Mouse (Mus musculus) brain, embryonic 18.5 days (tissue): ENCODE measurements around the gene Bco2.

Experiments
- DNase-seq: peaks from one replicate; pipeline ENCODE4 v3.0.0-alpha.2; 2012; ENCODE audit warnings: low read depth, low spot score

The Bco2 gene

GRCm38 (mm10) chr9:50561145-50561917, 6.3 kb upstream of the Bco2 start, which contains the start of gene Tex12:
Gene Tex12 (minus strand): TSS chr9:50561325.
- DNase-seq = no peak

- peak; percentile 63 for DNase-seq
Measured at GRCm38 (mm10) chr9:50554241-50555093, 514 bp downstream of the Bco2 start, which contains the start of gene Il18. Gene Il18 (plus strand): TSS chr9:50554827.

DNA sequence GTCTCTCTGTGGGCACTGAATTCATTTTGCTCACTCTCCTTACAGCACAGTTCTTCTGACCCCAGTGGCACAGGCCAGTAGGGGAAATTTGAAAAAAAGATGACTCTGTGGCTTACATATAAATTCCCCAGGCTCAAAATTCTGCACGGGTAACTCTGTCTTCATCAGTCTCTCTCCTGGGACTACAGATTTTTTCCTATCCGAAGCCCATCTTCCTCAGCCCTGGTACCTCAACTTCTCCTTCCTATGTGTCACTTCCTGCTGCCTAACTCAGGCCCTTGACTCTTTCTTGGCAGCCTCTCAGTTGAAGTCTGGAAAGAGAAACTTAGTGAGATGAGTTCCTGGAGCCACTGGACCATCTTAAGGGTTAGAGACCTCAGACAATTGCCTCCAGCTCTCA, 1.4 kb downstream of the Bco2 start:
- DNase-seq = no peak

- DNase-seq = no peak
Measured at GRCm38 (mm10) chr9:50552206-50552605, 2.8 kb downstream of the Bco2 start.

DNA sequence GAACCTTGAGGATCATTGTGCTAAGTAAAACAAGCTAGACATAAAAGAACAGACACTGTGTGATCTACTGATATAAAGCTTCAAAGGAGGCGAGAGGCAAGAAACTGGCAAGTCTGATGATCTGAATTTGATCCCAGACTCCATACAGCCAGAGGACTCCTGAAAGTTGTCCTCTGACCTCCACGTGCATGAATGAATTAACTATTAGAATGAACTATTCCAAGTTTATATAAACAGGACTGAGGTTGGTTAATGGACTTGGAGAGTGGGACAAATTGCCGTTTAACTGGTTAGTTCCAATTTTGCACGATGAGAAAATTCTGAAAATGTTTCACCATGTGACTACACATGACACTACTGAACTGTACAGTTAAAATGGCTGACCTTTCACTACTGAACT, 6.0 kb downstream of the Bco2 start:
- DNase-seq = no peak

DNA sequence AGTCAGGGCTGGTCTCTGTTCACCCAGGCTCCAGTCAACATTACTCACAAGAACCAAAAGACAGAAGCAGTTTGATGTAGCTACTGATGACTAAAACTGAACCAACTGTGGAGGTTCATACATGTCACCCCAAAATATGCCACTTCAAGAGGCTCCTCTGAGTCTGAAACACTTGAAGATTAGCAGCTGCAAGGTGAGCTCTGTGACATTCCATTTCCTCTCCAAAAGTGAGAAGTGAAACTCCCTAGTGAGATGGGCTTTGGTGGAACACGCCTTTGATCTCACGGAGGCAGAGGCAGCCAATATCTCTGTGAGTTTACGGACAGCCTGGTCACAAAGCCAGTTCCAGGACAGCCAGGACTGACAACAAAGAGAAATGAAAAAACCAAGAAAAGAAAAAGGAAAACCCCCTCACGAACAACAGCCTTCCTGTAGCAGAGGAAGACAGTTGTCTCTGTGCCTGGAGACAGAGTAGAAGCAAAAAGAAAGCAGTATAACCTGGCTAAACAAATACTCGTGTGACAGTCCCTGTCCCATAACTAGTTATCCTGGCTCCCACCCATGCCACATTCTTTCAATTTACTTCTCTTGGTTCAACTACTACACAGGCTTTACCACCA, 7.0 kb downstream of the Bco2 start:
- no peak for DNase-seq

GRCm38 (mm10) chr9:50542401-50542800, 12.6 kb downstream of the Bco2 start:
- no peak for DNase-seq

GRCm38 (mm10) chr9:50540170-50540569, 14.8 kb downstream of the Bco2 start:
- DNase-seq = no peak

DNA sequence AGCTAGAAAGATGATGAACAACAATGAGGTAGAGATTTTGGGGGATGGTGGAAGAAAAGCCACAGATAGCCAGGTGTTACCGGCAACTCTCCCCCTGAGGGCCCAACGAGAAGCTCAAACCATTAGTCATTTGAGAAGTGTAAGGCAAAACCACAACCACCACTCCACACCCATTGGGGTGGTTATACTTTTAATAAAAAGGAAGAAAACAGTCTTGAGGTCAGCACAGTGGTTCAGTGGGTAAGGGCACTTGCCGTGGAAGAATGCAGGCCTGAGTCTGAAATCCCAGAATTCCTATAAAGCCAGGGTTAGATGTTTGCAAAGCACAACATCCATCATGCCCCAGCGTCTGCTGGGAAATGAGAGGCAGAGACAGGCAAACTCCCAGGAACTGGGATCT, 17.7 kb downstream of the Bco2 start:
- no peak for DNase-seq

DNA sequence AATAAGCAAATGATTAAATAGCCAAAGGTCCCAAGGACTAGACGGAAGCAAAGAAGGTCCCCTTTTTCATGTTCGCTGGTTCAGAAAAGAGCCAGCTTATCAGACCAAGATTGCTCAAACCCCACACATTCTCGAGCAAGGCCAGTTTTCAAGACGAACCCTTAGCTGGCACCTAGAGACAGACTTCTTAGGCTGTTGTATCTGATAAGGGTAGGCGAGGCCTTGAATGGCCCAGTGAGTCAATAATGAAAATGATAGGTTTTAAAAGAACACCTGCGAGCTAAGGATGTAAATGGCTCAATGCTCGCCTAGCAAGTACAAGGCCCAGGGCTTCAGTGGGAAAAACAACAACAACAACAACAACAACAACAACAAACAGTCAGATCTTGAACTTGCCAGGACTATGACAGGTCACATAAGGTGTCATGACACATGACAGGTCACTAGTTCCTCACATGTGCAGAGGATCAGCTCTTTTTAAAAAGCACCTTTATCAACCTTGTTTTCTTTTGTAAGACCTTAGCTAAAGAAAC, 18.3 kb downstream of the Bco2 start:
- no peak for DNase-seq

DNA sequence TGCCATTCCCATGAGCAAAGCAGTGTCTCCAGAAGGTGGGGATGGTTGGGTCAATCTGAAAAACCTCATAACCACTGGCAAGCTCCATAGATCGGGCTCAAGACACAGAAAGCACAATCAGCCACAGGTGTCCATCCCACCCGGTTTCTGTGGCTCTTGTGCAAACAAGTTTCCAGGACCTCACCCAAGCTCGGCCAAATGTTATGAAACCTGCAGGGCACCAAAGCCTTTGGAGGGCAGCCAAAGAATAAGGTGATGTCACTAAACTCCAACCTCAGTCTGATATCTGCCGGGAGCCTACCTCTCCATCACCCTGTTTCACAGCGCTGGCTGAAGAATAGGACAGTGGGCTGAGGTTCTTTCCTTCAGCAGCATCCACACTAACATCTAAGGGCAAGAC, 19.1 kb downstream of the Bco2 start:
- DNase-seq = no peak

DNA sequence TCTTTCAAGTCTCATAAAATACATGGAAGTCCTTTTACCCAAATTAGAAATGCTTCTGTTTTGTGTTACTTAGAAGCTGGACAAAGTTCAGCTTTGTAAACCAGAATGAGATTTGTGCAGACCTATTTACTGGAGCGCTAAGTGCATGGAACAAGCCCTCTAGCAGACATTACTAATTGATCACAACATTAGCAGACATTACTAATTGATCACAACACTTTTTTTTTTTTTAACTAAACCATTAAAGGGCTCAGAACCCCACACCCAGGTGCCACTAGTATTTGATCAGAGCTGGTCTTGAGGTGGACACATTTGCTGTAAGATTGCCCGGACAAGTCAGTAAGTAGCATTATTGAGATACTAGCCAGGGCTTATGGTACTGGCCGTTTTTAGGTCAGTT, 21.2 kb downstream of the Bco2 start:
- no peak for DNase-seq

- no peak for DNase-seq
Measured at GRCm38 (mm10) chr9:50533328-50533727, 21.7 kb downstream of the Bco2 start.

- DNase-seq = peak; percentile 34
Measured at GRCm38 (mm10) chr9:50530890-50531289, 24.1 kb downstream of the Bco2 start.

- DNase-seq = peak; percentile 95
Measured at GRCm38 (mm10) chr9:50528293-50528892, 26.6 kb downstream of the Bco2 start, which contains the start of gene Pts. Gene Pts (minus strand): TSS chr9:50528724.

DNA sequence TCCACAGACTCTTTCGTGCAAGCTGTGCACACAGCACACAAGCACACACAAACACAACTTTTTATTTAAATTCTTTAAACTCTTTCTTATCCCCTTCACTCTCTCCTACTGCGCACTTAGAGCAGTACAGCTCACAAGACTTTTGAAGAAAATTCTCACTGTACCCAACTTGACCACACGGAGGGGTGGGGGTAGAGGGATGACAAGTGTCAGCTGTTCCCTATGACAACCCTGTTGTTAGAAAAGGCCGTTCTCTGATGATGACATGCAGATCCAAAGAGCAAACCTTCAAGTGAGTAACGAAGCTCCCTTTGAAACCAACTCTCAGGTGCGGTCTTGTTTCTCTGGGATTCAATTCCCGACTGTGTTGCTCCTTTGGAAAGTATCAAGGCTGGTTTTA, 27.1 kb downstream of the Bco2 start:
- no peak for DNase-seq

DNA sequence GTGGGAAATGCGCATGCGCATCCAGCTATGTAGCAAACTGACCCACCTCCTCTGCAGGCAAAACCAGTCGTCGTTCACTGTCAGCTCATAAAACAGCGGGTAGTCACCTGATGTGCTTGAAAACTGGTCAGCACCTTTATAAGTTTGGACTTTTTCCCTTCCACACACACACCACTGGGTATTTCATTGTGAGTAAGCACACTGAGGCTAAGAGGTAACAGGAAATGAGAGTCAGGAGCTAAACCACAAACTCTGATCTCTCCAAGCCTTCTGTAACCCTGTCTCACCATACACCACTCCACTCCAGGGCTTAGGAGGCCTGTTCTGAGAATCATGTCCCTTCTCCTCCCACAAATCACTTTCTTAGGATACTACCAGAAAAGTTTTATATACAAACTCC, 29.4 kb downstream of the Bco2 start:
- no peak for DNase-seq

DNA sequence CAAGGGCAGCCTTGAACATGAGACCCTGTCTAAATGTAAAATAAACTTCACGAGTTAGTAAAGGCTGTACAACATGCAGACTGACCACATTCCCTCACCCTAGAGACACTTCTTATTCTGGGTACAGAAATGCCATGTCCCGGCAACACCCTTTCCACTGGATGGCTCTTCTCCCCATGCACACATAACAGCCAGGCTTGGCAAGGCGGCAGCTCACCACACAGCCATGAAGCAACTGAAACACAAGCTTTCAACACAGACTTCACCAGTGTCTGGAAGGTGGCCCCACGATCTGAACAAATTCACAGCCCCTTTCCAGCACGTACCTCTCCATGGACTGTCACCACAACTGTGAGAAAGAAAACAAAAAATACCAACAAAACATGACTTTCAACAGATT, 30.0 kb downstream of the Bco2 start:
- no peak for DNase-seq

DNA sequence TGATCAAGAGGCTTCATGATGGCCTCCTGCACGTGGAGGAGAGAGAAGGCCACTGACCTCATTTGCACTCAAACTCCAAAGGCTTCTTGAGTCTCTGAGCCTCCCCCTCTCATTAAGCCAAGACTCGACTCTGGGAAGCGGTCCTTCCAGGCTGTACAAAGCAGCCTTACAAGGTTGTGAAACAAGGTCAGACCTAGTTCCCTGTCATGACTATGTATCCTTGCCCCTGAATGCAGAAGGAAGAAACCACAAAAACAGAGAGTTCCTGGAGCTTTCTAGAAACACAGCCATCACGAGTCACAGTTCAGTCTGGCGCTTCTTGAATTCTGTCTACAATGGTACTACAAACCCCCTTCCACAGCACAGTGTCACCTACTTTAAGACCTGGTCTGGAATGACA, 32.4 kb downstream of the Bco2 start:
- DNase-seq = no peak

- no peak for DNase-seq
Measured at GRCm38 (mm10) chr9:50521562-50521961, 33.4 kb downstream of the Bco2 start.

DNA sequence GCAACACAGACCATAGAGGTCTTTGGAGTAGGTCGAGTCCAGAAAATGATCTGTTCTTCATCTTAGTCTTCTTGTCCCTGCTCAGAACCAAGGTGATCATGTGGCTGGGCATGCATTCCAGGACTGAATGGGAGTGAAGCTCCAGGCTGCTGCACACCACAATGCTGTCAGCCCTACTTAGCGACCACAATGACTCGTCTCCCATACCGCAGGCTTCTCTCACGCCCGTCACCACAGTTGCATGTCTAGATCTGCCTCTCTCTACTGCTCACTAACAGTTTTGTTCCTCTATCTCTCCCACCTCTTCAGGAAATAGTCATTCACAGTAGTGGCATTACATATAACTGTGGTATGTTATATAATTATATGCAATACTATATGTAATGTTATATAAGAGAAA, 34.2 kb downstream of the Bco2 start:
- DNase-seq = no peak

- no peak for DNase-seq
Measured at GRCm38 (mm10) chr9:50518781-50519180, 36.2 kb downstream of the Bco2 start.
